Mouse (Mus musculus) frontal cortex, postnatal 10 days (tissue): Measurements from ENCODE around the gene Jph2.
"Not testable (repeated sequence)": the region's sequence is repeated elsewhere in the genome, so short reads cannot be mapped to it uniquely, and the experiment has no call there.

Experiments used
- DNase-seq, 2 experiments: peaks; one replicate each; pipeline ENCODE4 v3.0.0; 2022; ENCODE audit warnings: low spot score in 2 of 2, mixed read lengths in 1 of 2

Gene Jph2

GRCm38 (mm10) chr2:163411344-163411743 lies 13.6 kb upstream of the Jph2 start:
- DNase-seq: not testable (repeated sequence)

GRCm38 (mm10) chr2:163410211-163410610 lies 12.4 kb upstream of the Jph2 start:
- no peak for DNase-seq

- no peak for DNase-seq
These were observed 6.4 kb upstream of the Jph2 start for GRCm38 (mm10) chr2:163404037-163404815.

DNA sequence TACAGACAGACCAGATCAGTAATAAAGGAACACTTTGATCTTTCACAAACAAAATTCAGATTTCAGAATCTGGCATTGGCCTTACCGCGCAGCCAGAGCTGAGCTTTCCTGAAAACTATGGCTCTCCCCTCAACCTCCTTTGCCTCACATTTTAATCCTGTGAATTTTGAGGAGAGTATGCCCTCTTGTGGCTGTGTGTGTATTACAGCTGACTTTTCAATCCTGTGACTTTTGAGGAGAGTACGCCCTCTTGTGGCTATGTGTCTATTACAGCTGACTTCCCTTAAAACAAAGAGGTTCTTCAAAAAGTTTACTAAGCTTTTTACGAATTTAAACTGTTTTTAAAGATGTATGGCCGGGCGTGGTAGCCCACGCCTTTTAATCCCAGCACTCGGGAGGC lies 3.4 kb upstream of the Jph2 start:
- DNase-seq: peak; percentile 33 to 75

DNA sequence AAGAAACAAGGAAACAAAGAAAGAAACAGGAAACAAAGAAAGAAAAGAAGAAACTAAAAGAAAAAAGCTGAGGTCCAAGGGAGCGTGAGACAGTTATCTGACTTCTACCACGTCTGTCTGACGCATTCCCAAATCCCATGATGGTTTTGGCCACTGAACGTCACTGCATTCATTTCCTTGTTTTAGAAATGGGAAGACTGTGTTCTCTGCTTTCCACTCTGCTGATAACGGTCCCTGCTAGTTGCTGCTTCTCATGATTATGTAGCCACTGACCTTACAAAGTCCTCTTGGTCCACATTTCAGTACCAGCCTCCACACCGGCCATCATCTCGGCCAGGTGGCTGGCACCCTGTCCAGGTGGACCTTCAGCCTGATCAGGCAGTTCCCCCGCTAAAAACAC lies 1.4 kb upstream of the Jph2 start:
- DNase-seq: no peak

GRCm38 (mm10) chr2:163398770-163399169 lies 977 bp upstream of the Jph2 start:
- DNase-seq: no peak

DNA sequence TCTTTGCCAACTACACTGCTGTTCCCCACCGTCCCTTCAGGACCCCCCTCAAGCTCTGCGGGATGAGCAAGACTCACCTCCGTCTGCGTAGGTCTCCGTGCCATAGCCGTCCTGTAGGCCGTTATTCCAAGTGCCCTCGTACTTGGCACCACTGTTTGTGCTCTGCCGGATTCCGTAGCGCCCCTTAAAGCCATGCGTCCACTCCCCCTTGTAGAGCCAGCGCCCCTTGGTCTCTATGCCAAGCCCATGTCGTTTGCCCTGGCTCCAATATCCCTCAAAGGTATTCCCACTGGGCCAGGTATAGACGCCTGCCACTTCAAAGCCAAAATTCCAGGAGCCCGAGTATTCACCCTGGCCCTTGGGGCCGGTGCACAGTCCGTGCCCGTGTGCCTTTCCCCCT lies 722 bp downstream of the Jph2 start:
- no peak for DNase-seq

- DNase-seq: no peak
These were observed 2.8 kb downstream of the Jph2 start for GRCm38 (mm10) chr2:163394977-163395376.

DNA sequence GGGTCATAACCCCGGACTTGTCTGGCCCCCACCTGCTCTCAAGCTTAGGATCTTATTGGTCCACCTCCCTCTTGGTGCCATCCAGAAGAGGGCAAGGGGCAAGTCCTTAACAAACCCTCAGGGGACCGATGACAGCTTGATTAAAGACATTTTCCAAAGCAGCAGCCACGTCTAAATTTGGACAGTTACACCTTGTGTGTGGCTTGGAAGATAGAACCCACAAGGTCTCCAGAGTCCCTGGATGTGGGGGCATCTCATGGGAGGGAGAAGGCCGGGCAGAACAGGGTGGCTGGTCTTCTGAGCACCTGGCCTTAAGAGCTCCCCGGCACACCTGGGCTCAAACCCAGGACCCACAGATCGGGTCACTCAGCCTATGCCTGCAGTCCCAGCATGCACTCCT lies 3.8 kb downstream of the Jph2 start:
- no peak for DNase-seq

DNA sequence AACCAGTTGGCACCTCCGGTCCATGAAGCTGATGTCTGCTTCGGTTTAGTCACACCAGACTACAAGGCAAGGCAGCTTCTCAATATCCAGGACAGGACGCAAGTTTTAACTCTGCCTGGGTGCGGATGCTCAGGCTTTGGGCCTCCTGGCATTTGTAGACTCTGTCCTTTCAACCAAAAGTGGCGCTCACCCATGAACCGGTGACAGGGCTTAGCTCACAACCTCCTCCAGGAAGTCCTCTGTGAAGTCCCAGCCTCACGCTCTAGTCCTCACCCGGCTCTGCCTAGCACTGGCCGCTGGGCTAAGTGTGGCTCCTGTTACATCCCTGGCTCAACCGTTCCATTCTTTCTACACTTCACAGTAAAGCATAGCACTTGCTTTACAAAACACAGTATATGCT lies 4.6 kb downstream of the Jph2 start:
- no peak for DNase-seq

- no peak for DNase-seq
These were observed 5.4 kb downstream of the Jph2 start for GRCm38 (mm10) chr2:163392436-163392835.

DNA sequence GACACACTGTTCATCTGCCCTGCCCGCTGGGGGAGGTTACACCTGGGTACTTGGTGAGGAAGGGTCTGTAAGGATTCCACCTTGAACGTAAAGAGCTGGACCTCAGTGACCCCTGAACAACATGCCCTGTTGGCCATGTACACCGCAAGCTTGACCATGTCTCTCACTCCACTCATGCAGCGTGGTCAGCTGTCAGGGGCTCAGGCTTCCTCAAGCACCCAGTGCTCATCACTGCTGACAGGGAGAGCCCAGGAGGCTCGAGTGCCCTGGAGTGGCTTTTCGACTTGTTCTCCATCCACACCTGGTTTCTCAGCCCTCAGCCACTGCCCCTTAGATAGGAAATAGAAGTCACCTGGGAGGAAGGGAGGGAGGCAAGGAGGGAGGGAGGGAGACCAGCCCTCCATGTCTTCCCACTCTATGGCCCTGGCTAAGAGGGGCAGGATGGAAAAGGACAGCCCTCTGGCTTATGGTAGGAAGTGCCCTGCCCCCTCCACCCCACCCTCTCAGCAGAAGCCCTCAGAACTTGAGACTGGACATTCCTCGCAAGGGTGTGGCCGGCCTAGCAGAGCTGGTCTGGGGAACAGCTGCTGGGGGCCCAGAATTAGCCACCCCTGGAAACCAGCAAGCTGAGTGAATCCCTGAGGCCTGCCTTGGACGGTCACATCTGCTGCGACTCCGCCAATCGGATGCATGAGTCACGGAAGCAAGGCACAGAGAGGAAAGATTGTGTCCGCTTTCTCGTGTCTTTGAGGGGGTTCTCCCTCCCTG lies 11.2 kb downstream of the Jph2 start:
- DNase-seq: no peak

DNA sequence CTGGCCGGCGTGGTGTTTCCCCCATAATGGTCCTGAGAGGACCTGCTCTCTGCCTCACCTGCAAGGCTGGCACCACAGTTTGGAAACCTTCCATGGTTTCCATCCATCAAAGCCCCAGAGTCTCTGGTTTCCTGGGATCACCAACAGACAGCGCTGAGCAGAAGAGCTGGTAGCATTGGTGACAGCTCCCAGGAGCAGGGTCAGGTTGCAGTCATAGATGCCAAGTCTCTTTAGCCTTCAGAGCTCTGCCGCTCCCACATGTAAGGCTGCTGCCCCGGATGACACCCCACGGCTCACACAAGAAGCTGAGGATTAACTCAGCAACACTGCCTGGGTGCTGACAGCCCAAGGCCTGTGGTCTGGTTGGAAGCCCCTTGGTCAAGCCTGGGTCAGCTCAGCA lies 12.7 kb downstream of the Jph2 start:
- no peak for DNase-seq

DNA sequence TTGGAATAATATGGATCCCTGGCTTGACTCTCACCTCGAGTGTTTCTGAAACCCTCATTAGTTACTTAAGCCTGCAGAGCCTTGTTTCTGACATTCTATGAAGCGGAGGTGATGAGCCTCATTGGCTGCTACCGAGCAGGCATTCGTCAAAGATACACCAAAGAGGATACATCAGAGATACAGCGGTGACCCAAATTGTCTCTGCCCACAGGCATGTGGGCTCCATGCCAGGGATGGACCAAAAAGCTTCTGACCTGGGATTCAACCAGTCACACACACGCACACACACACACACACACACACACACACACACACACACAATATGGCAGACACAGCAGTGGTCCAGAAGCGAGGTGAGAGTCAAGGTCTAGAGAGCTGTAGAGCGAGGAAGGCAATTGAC lies 16.5 kb downstream of the Jph2 start:
- no peak for DNase-seq

DNA sequence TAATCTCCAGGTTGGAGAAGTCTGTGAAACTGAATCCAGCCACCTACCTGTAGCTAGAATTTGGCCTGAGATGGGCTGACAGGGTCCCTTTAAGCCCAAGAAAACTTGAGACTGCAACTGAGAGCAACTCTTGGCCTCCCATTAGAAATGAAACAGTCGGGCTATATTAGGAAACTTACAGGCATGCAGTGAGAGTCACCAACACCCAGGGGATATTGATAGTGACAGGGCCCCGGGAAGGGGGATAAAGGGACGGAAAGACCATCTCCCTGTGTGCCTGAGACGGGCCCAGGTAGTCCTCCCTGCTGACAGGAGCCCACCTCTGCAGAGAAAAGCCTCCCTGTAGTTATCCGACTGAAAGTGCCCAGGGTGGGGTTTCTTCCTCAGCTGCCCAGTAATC lies 18.4 kb downstream of the Jph2 start:
- DNase-seq: no peak

DNA sequence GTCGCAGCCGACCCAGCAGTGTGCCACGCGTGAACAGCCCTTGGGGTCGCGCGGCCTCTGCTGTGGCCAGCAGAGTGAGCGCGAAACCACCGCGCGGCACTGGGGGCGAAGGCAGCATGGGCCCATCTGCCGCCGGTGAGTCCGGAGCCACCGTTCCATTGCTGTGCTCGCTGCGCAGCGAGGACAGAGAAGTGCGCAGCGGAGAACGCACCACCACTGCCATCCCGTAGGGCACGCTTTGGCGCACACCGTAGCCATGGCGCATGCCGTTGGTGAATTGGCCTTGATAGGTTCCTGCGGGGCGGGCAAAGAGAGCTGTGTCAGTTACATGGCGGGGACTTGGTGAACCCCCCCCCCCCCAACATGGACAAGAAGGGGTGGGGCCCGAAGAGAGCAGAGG lies 21.7 kb downstream of the Jph2 start:
- no peak for DNase-seq

DNA sequence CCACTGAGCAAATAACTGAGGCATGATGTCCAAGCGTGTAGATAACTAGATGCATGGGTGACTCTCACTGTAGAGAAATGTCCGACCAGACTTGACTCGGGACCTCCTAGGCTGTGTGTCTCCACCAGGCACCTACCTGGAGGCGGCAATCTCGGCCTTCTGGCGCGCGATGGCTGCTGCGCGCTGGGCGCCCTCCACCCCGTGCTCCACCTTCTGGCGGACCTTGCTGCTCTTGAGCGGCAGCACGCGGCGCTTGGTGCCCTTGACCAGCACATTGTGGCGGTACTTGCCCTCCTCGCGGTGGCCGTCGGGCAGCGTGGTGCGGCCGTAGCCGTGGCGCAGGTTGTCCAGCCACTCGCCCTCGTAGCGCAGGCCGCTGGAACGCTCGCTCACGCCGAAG lies 22.3 kb downstream of the Jph2 start:
- DNase-seq: no peak

- DNase-seq: no peak
These were observed 25.2 kb downstream of the Jph2 start for GRCm38 (mm10) chr2:163372627-163373026.

GRCm38 (mm10) chr2:163370175-163370574 lies 27.6 kb downstream of the Jph2 start:
- DNase-seq: no peak

DNA sequence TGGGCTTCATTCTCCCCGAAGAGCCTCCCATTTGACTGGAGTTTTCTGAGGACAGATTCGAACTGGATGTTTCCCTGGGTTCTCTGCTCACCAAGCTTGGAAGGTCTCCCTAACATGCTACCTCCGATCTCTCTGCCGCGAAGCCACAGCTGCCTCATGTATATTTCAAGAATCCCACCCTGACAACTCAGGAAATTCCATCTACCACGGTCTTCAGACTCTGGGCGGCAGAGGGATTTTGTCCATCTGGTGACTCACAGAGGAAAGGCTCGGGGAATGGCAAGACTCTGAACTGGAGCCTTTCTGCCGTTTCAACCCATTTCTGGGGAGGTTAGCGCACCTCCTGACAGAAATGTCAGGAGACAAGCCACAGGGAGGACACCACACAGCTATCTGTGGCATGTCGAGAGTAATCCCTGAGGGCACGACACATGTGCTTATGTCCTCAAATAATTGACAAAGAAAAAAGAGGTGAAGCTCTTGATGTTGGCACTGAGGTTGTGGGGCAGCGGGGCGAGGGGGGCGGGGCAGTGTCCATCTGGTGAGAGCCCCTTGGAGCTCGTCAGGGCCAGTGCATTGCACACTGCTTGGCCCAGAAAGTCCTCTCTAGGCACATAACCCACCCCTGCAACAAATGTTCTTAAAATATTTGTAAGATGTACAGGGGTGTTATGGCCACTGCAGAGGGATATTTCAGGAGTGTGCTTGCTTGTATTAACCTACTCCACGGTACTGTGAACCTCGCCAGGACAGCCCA lies 32.8 kb downstream of the Jph2 start:
- DNase-seq: no peak

- DNase-seq: no peak
These were observed 34.6 kb downstream of the Jph2 start for GRCm38 (mm10) chr2:163362940-163363921.
